Mouse (Mus musculus): Measurements from ENCODE around the gene Loxl4. TPM values are rescaled to one million over a fixed set of nuclear protein-coding genes. Genes with fewer than 3 reads are reported as not detected.

Gene Loxl4
- total and polyA plus RNA-seq, 3 experiments = 0.03 to 0.04 TPM; not detected in 1

DNA sequence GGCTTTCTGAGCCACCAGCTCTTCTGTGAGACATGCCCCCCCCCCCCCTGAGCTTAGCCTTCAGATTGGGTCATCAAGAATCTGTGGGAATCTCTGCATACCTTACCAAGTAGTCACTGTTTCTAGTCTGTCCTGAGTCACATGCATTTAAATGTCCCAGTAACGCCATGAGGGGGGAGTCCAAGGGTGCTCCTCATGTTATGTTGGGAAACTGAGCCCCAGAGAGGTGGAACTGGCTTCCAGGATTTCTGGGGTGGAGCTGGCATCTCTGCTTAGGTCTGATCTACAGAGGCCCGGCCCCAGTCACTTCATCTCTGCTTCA lies 47.6 kb upstream of the Loxl4 start:
- no peak for DNase-seq (ENCODE audit: low read depth, low spot score)
- no peak overlapping the region for H3K4me3 ChIP-seq (ENCODE audit: control insufficient read depth in 1 of 2, insufficient read depth in 1 of 2, low read depth in 2 of 2, low read length in 2 of 2)
- peaks cover 0 to 7% of the 10 kb centered on the region in 2 experiments; a peak in 2 of 4 replicates for H3K4me1 ChIP-seq (ENCODE audit: control insufficient read depth in 1 of 2, insufficient read depth in 2 of 2, low read length in 2 of 2)
- H3K9me3 ChIP-seq (replicated peaks; ENCODE audit: insufficient read depth, low read length) = no peaks in the 10 kb centered on the region
- no peaks in the 10 kb centered on the region for H3K79me2 ChIP-seq (ENCODE audit: control insufficient read depth, insufficient read depth, low read length, poor library complexity)
- H3K27ac ChIP-seq (ENCODE audit: control insufficient read depth, low read depth, low read length) = no peak overlapping the region
- H3K27me3 ChIP-seq (ENCODE audit: control insufficient read depth in 1 of 2, insufficient read depth in 2 of 2, low read length in 2 of 2) = no peaks in the 10 kb centered on the region; a peak in 1 of 4 replicates
- no peak overlapping the region for H3K9ac ChIP-seq (ENCODE audit: control insufficient read depth, low read depth, low read length, poor library complexity, severe bottlenecking)
- no peak for TF ChIP-seq UBTF (IDR thresholded peaks at IDR 0.05; ENCODE audit: borderline replicate concordance, insufficient read depth, low read depth, low read length)
- TF ChIP-seq RAD21 (IDR thresholded peaks at IDR 0.05; ENCODE audit: low read depth, low read length) = no peak
- TF ChIP-seq EP300 (IDR thresholded peaks at IDR 0.05; ENCODE audit: low read depth in 1 of 2, low read length in 2 of 2) = no peak
- TF ChIP-seq MYC (IDR thresholded peaks at IDR 0.05; ENCODE audit: low read depth, low read length) = no peak
- no peaks in the 10 kb centered on the region; a peak in 1 of 4 replicates for H3K36me3 ChIP-seq (ENCODE audit: control insufficient read depth in 1 of 2, insufficient read depth in 2 of 2, low read length in 2 of 2)

DNA sequence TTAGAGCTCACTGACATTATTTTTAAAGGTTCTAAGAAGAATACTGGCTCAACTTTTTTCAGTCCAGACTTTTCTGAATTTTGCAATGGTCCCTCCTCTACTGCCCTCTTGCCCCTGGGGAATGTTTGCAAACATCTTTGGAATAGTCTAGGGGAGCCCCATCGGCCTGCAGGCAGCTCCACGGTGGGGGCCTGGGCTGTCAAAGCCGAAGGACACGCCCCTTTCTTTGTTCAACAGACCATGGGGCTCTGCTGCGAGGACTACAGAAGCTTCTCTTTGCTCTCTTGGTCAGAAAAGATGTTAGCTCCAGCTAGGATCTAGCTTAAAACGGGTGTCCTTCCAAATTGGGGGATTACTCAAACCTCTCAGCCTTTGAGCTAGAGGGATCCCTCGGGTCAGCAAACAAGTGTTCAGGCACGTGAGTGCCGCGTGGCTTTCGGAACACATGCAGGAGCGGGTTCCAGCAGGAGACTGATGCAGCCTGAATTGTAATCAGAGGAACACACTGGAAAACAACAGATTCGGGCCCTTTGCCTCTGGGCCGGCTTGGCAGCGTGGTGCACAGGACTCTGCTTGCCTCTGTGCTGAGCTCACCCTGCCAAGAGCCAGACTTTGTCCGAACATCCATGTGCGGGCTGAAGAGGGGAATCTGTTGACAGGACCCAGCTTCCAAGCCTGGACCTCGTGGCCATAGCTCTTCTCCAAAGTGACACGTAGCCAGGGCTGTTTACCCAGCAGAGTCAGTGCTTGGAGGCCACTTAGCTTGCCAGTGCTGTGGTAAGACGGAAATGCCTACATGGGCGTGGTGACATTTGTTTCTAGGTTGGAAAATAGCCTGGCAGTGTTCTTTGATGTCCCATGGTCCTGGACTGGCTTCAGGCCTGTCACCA lies 47.0 kb upstream of the Loxl4 start:
- TF ChIP-seq TCF12 (IDR thresholded peaks at IDR 0.05; ENCODE audit: low read depth, low read length) (no peak), GABPA (IDR thresholded peaks at IDR 0.05; ENCODE audit: low read depth, low read length) (no peak), MYC (IDR thresholded peaks at IDR 0.05; ENCODE audit: low read depth, low read length) (no peak), MAX (IDR thresholded peaks at IDR 0.05; ENCODE audit: low read length) (no peak), MXI1 (IDR thresholded peaks at IDR 0.05; ENCODE audit: low read depth, low read length) (no peak), ZC3H11A (IDR thresholded peaks at IDR 0.05; ENCODE audit: low read depth, low read length) (no peak), GATA1 (IDR thresholded peaks at IDR 0.05; ENCODE audit: low read depth, low read length) (no peak), MAFK (IDR thresholded peaks at IDR 0.05; ENCODE audit: borderline replicate concordance, low read depth, low read length) (no peak), KAT2A (conservative IDR thresholded peaks at IDR 0.05; ENCODE audit: low read depth, low read length) (no peak), MAZ (IDR thresholded peaks at IDR 0.05; ENCODE audit: low read depth, low read length) (no peak), USF2 (IDR thresholded peaks at IDR 0.05; ENCODE audit: borderline replicate concordance in 1 of 2, insufficient read depth in 1 of 2, low read depth in 1 of 2, low read length in 2 of 2) (no peak), CHD1 (IDR thresholded peaks at IDR 0.05; ENCODE audit: low read depth, low read length) (no peak), ETS1 (IDR thresholded peaks at IDR 0.05; ENCODE audit: low read depth, low read length) (no peak), E2F4 (IDR thresholded peaks at IDR 0.05; ENCODE audit: borderline replicate concordance, low read depth, low read length) (no peak), MYB (IDR thresholded peaks at IDR 0.05; ENCODE audit: low read depth, low read length) (no peak), JUND (IDR thresholded peaks at IDR 0.05; ENCODE audit: low read depth, low read length) (no peak), SMC3 (IDR thresholded peaks at IDR 0.05; ENCODE audit: low read depth, low read length) (no peak)
- no peak overlapping the region for H3K27ac ChIP-seq (ENCODE audit: control insufficient read depth, low read depth, low read length)
- no peaks in the 10 kb centered on the region; a peak in 1 of 4 replicates for H3K36me3 ChIP-seq (ENCODE audit: control insufficient read depth in 1 of 2, insufficient read depth in 2 of 2, low read length in 2 of 2)
- no peak for DNase-seq (ENCODE audit: low read depth, low spot score)
- no peaks in the 10 kb centered on the region for H3K9me3 ChIP-seq (replicated peaks; ENCODE audit: insufficient read depth, low read length)
- H3K79me2 ChIP-seq (ENCODE audit: control insufficient read depth, insufficient read depth, low read length, poor library complexity) = no peaks in the 10 kb centered on the region
- no peaks in the 10 kb centered on the region; a peak in 1 of 4 replicates for H3K27me3 ChIP-seq (ENCODE audit: control insufficient read depth in 1 of 2, insufficient read depth in 2 of 2, low read length in 2 of 2)
- H3K4me1 ChIP-seq (ENCODE audit: control insufficient read depth in 1 of 2, insufficient read depth in 2 of 2, low read length in 2 of 2) = peaks cover 0 to 7% of the 10 kb centered on the region in 2 experiments; a peak in 2 of 4 replicates
- H3K9ac ChIP-seq (ENCODE audit: control insufficient read depth, low read depth, low read length, poor library complexity, severe bottlenecking) = no peak overlapping the region
- H3K4me3 ChIP-seq (ENCODE audit: control insufficient read depth in 1 of 2, insufficient read depth in 1 of 2, low read depth in 2 of 2, low read length in 2 of 2) = no peak overlapping the region

All from MEL (cell line).